In genomic region chr6:142718167-142718566, GRCm38 (mm10) we compare ENCODE assay signal across 12 mouse cellular contexts. TPM values are rescaled to one million over a fixed set of nuclear protein-coding genes. Genes with fewer than 3 reads are reported as not detected.
DNase-seq lines count a peak whose midpoint lies in the region; ATAC-seq and TF ChIP-seq lines count a peak whose summit lies in the region.
"Had no signal": no experiment of that assay in that cellular context is flagged by ENCODE, and none has a peak within 500 bp of the region (broad histone marks: within the 10 kb centered on the region; RNA-seq: fewer than 3 reads in every experiment).

No protein-coding gene starts in this region.

- no peak for DNase-seq in frontal cortex, postnatal 14 days (ENCODE audit: low spot score in 2 of 2)
- peak; percentile 19 for DNase-seq in lung, postnatal 0 days (ENCODE audit: low spot score)
- no peak for DNase-seq in lung, postnatal 25 days (ENCODE audit: low spot score)
- no peak for DNase-seq in cerebellum, adult 18-20 months
- no peak for DNase-seq in heart, adult 9 months (ENCODE audit: low spot score in 2 of 2)
- DNase-seq: gastrocnemius, postnatal 10 days; heart, postnatal 14 days; liver, embryonic 13.5 days had no signal

- no peak overlapping the region for H3K9ac ChIP-seq in lung, postnatal 0 days (replicated peaks; ENCODE audit: low read depth)
- H3K9ac ChIP-seq in liver, embryonic 12.5 days: no peak overlapping the region; the same call in 1 of the 2 replicates
- H3K9ac ChIP-seq: liver, embryonic 13.5 days had no signal

- no peak for TF ChIP-seq EP300 in lung, postnatal 0 days (IDR thresholded peaks at IDR 0.05)

- 56% methylated on average over 7 of the region's 7 CpGs for WGBS in lung, postnatal 0 days
- WGBS in liver, embryonic 12.5 days (ENCODE audit: insufficient replicate concordance): 71% methylated on average over 7 of the region's 7 CpGs

- no peak overlapping the region for H3K4me3 ChIP-seq in lung, postnatal 0 days (ENCODE audit: low read depth, low read length)
- no peak overlapping the region for H3K4me3 ChIP-seq in liver, embryonic 12.5 days
- H3K4me3 ChIP-seq: liver, embryonic 13.5 days had no signal

- H3K9me3 ChIP-seq in lung, postnatal 0 days (ENCODE audit: low read length): no peaks in the 10 kb centered on the region
- no peaks in the 10 kb centered on the region for H3K9me3 ChIP-seq in liver, embryonic 12.5 days (replicated peaks)
- H3K9me3 ChIP-seq: liver, embryonic 13.5 days had no signal

- H3K4me1 ChIP-seq in lung, postnatal 0 days (ENCODE audit: insufficient read depth, low read depth, low read length): no peaks in the 10 kb centered on the region
- no peaks in the 10 kb centered on the region for H3K4me1 ChIP-seq in liver, embryonic 12.5 days
- H3K4me1 ChIP-seq: liver, embryonic 13.5 days had no signal

- peak; percentile 31; the same call in 1 of the 2 replicates for ATAC-seq in frontal cortex, adult (ENCODE audit: low TSS enrichment)
- ATAC-seq in lung, postnatal 0 days: no peak
- ATAC-seq in liver, embryonic 12.5 days: no peak
- no peak for ATAC-seq in monocyte, adult 5-6 weeks (replicated peaks; ENCODE audit: insufficient number of reproducible peaks, low FRiP score, low TSS enrichment, poor library complexity, severe bottlenecking)
- ATAC-seq: inflammation-experienced regulatory T-cells, adult 6 months had no signal

- no peaks in the 10 kb centered on the region for H3K36me3 ChIP-seq in lung, postnatal 0 days (ENCODE audit: insufficient read depth, low read length)
- H3K36me3 ChIP-seq in liver, embryonic 12.5 days: no peaks in the 10 kb centered on the region
- H3K36me3 ChIP-seq: liver, embryonic 13.5 days had no signal

- no peaks in the 10 kb centered on the region for H3K27me3 ChIP-seq in lung, postnatal 0 days (replicated peaks; ENCODE audit: insufficient read depth, low read length)
- H3K27me3 ChIP-seq in liver, embryonic 12.5 days (replicated peaks): no peaks in the 10 kb centered on the region
- H3K27me3 ChIP-seq: liver, embryonic 13.5 days had no signal

- TF ChIP-seq CTCF in lung, postnatal 0 days (IDR thresholded peaks at IDR 0.05): peak; percentile 46

- no peak overlapping the region for H3K27ac ChIP-seq in lung, postnatal 0 days (ENCODE audit: low read length)
- H3K27ac ChIP-seq in liver, embryonic 12.5 days: peak overlapping the region; percentile 36; the same call in 1 of the 2 replicates
- H3K27ac ChIP-seq: liver, embryonic 13.5 days had no signal

- no peak overlapping the region for H3K4me2 ChIP-seq in lung, postnatal 0 days (replicated peaks; ENCODE audit: low read depth, low read length)
- H3K4me2 ChIP-seq in liver, embryonic 12.5 days: no peak overlapping the region
- H3K4me2 ChIP-seq: liver, embryonic 13.5 days had no signal

RNA-seq across cellular contexts. Expression of gene Abcc9, which starts 16.1 kb away (rescaled TPM):
- 2.0 and 2.4 TPM in 2 replicates for polyA plus RNA-seq in lung, postnatal 0 days (2015; fragmentation: Nextera tagmentation; extraction: Ambion mirVana)
- polyA plus RNA-seq in liver, embryonic 12.5 days (2016; fragmentation: Nextera tagmentation; extraction: Ambion mirVana): 2.4 and 2.9 TPM in 2 replicates
- 0.11 TPM in 1 of 3 replicates, not detected in the others for total RNA-seq in monocyte, adult 5-6 weeks (2017)

RNA-seq across cellular contexts. Expression of gene Cmas, which starts 38.3 kb away (rescaled TPM):
- 53.5 and 53.6 TPM in 2 replicates for polyA plus RNA-seq in lung, postnatal 0 days (2015; fragmentation: Nextera tagmentation; extraction: Ambion mirVana)
- polyA plus RNA-seq in liver, embryonic 12.5 days (2016; fragmentation: Nextera tagmentation; extraction: Ambion mirVana): 157 and 159 TPM in 2 replicates
- total RNA-seq in monocyte, adult 5-6 weeks (2017): 92.6 to 119 TPM (median 117 TPM) in 3 replicates
